In genomic region chr6:125573189-125573928, GRCm38 (mm10) we compare ENCODE assay signal across 8 mouse cellular contexts. TPM values are rescaled to one million over a fixed set of nuclear protein-coding genes. Genes with fewer than 3 reads are reported as not detected.
DNase-seq lines count a peak whose midpoint lies in the region; ATAC-seq and TF ChIP-seq lines count a peak whose summit lies in the region.

No protein-coding gene starts in this region.

- peak overlapping the region; percentile 59 for H3K4me3 ChIP-seq in ES-Bruce4 (ENCODE audit: low read depth, low read length)
- peak overlapping the region; percentile 30 for H3K4me3 ChIP-seq in lung, embryonic 15.5 days
- peak overlapping the region; percentile 79 for H3K4me3 ChIP-seq in thymus, adult 2 months (ENCODE audit: control insufficient read depth, insufficient read depth, low read length)

- H3K9me3 ChIP-seq in ES-Bruce4 (replicated peaks; ENCODE audit: control insufficient read depth, insufficient read depth, low read length, poor library complexity, severe bottlenecking), result no peaks in the 10 kb centered on the region
- no peaks in the 10 kb centered on the region for H3K9me3 ChIP-seq in lung, embryonic 15.5 days

- 2% methylated on average over 14 of the region's 14 CpGs for whole genome bisulfite sequencing in lung, embryonic 15.5 days
- WGBS in thymus, adult 2 months, result 9% methylated on average over 14 of the region's 14 CpGs

- no peak for TF ChIP-seq EP300 in ES-Bruce4 (IDR thresholded peaks at IDR 0.05; ENCODE audit: insufficient read depth, low read depth, low read length)

- H3K4me1 ChIP-seq in ES-Bruce4 (ENCODE audit: control insufficient read depth, insufficient read depth, low read length), result peaks cover 5% of the 10 kb centered on the region
- peaks cover 23% of the 10 kb centered on the region for H3K4me1 ChIP-seq in lung, embryonic 15.5 days
- H3K4me1 ChIP-seq in thymus, adult 2 months (replicated peaks; ENCODE audit: control insufficient read depth, insufficient read depth, low read length), result peaks cover 13% of the 10 kb centered on the region

- no peaks in the 10 kb centered on the region for H3K27me3 ChIP-seq in ES-Bruce4 (ENCODE audit: control insufficient read depth, insufficient read depth, low read length, poor library complexity, severe bottlenecking)
- H3K27me3 ChIP-seq in lung, embryonic 15.5 days, result no peaks in the 10 kb centered on the region
- H3K27me3 ChIP-seq in thymus, adult 2 months (ENCODE audit: control insufficient read depth, insufficient read depth, low read length), result no peaks in the 10 kb centered on the region

- ATAC-seq in lung, embryonic 15.5 days (ENCODE audit: borderline replicate concordance, extremely low read depth, low FRiP score, low TSS enrichment), result peak; percentile 96
- peak; percentile 91 for ATAC-seq in neutrophil, adult 5-6 weeks (ENCODE audit: extremely low read depth, insufficient number of reproducible peaks, low FRiP score, poor library complexity, severe bottlenecking)

- TF ChIP-seq CTCF in ES-Bruce4 (IDR thresholded peaks at IDR 0.05; ENCODE audit: low read depth, low read length), result no peak
- TF ChIP-seq CTCF in brain, embryonic 14.5 days (IDR thresholded peaks at IDR 0.05; ENCODE audit: borderline replicate concordance, extremely low read depth, insufficient read depth, insufficient read length), result no peak
- no peak for TF ChIP-seq CTCF in thymus, adult 2 months (IDR thresholded peaks at IDR 0.05; ENCODE audit: borderline replicate concordance, control insufficient read depth, extremely low read depth, insufficient read depth, low read length, poor library complexity)

- peak; percentile 51 for TF ChIP-seq POLR2A in ES-Bruce4 (IDR thresholded peaks at IDR 0.05; ENCODE audit: insufficient read depth, low read length)
- TF ChIP-seq POLR2A in brain, embryonic 14.5 days (IDR thresholded peaks at IDR 0.05; ENCODE audit: borderline replicate concordance, extremely low read depth, insufficient read depth, insufficient read length, poor library complexity, severe bottlenecking), result no peak
- TF ChIP-seq POLR2A in thymus, adult 2 months (IDR thresholded peaks at IDR 0.05; ENCODE audit: control insufficient read depth, extremely low read depth, insufficient read depth, low read length, poor library complexity), result peak; percentile 61

- intact Hi-C loops in heart, postnatal 36 days (cut with DNase I), result no loop called here

- H3K27ac ChIP-seq in ES-Bruce4 (ENCODE audit: insufficient read depth, low read length), result peak overlapping the region; percentile 49
- peak overlapping the region; percentile 81 for H3K27ac ChIP-seq in lung, embryonic 15.5 days
- H3K27ac ChIP-seq in thymus, adult 2 months (ENCODE audit: control insufficient read depth, insufficient read depth, low read length), result peak overlapping the region; percentile 93

- peak overlapping the region; percentile 52 for H3K4me2 ChIP-seq in lung, embryonic 15.5 days

- H3K36me3 ChIP-seq in ES-Bruce4 (ENCODE audit: control insufficient read depth, insufficient read depth, low read length, poor library complexity, severe bottlenecking), result no peaks in the 10 kb centered on the region
- no peaks in the 10 kb centered on the region for H3K36me3 ChIP-seq in lung, embryonic 15.5 days
- H3K36me3 ChIP-seq in thymus, adult 2 months (ENCODE audit: control insufficient read depth, insufficient read depth, low read length), result no peaks in the 10 kb centered on the region

- H3K9ac ChIP-seq in ES-Bruce4 (ENCODE audit: low read depth, poor library complexity, severe bottlenecking), result peak overlapping the region; percentile 35; the same call in 1 of the 2 replicates
- H3K9ac ChIP-seq in lung, embryonic 15.5 days, result no peak overlapping the region

- peak; percentile 92 for DNase-seq in brain, embryonic 14.5 days (ENCODE audit: low read depth)
- DNase-seq in forelimb bud, embryonic 11.5 days (ENCODE audit: low read depth, low spot score), result peak; percentile 88
- peak; percentile 75 to 76 for DNase-seq in heart, postnatal 36 days
- peak; percentile 69 for DNase-seq in layer of hippocampus, adult 11-12 months (ENCODE audit: low spot score)
- DNase-seq in thymus, adult 2 months, result peak; percentile 85

RNA-seq across cellular contexts. Expression of gene Vwf, which starts 26.8 kb away (rescaled TPM):
- polyA plus RNA-seq in ES-Bruce4 (2011; ENCODE audit: insufficient read depth, insufficient read length, low read depth, missing spikeins), result 2.7 and 3.2 TPM in 2 replicates
- polyA plus RNA-seq in brain, embryonic 14.5 days (2012; rRNA removed), result 5.8 and 18.9 TPM in 2 replicates
- 100 to 1,000 TPM; 107 to 114 TPM for total RNA-seq in heart, postnatal 36 days (2021)
- polyA plus RNA-seq in lung, embryonic 15.5 days (2015; fragmentation: Nextera tagmentation; extraction: Ambion mirVana), result 19.1 and 20.8 TPM in 2 replicates
- total RNA-seq in neutrophil, adult 5-6 weeks (2017), result 5.7 and 8.6 TPM in 2 replicates
- 19.5 and 32.3 TPM in 2 replicates for polyA plus RNA-seq in thymus, adult 2 months (2012; rRNA removed)

Comparison
In these comparisons a context has a peak if more than half of its experiments do, and no peak if none do; other contexts are left out.
1. Peak in every context shown above with its lines: DNase-seq, ATAC-seq, H3K4me3 ChIP-seq and H3K27ac ChIP-seq.